Mouse (Mus musculus): ENCODE data around the gene Manbal. TPM values are rescaled to one million over a fixed set of nuclear protein-coding genes. Genes with fewer than 3 reads are reported as not detected.
"Not testable (repeated sequence)": the region's sequence is repeated elsewhere in the genome, so short reads cannot be mapped to it uniquely, and the experiment has no call there.

Gene Manbal
- total RNA-seq, 2 experiments from 2014 or later: 20.7 to 28.3 TPM

- no peak for DNase-seq
- intact Hi-C loops (cut with DNase I; ENCODE audit: low total_unique reads): no loop called here
Observed at GRCm38 (mm10) chr2:157354106-157354505, 13.3 kb upstream of the Manbal start.

- intact Hi-C loops (cut with DNase I; ENCODE audit: low total_unique reads): no loop called here
- DNase-seq: no peak
Observed at GRCm38 (mm10) chr2:157360028-157360427, 7.4 kb upstream of the Manbal start.

DNA sequence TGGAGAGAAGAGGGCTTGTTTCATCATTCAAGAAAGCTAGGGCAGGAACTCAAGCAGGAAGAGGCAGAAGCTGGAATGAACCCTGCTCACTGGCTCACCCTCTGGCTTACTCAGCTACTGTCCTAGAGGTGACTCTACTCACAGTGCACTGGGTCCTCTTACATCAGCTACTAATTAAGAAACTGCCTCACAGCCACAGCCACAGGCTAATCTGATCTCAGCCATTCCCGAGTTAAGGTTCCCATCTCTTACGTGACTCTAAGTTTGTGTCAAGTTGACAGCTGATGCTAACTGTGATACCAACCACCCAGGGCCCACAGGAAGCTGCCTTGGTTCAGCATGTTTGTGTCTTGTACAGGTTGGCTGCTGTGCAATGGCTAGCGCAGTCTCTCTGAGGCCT, 4.4 kb upstream of the Manbal start:
- no peak for DNase-seq
- intact Hi-C loops (cut with DNase I; ENCODE audit: low total_unique reads): no loop called here

DNA sequence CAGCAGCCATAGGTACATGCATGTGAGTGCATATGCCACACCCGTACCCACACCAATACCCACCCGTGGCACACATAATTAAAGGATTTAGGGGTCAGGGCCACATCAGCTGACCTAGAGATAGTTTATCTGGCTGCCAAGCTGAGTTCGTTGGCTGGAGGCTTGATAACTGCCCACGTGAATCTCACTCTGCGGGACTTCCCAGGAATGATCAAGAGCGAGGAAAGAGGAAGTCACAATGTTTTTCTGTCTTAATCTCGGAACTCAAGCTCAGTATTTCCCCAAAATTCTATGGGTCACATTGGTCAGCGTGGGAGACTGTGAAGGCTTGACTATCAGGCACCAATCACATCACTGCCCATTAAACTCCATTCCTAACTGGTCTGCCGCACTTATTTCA, 632 bp upstream of the Manbal start:
- intact Hi-C loops (cut with DNase I; ENCODE audit: low total_unique reads): no loop called here

DNA sequence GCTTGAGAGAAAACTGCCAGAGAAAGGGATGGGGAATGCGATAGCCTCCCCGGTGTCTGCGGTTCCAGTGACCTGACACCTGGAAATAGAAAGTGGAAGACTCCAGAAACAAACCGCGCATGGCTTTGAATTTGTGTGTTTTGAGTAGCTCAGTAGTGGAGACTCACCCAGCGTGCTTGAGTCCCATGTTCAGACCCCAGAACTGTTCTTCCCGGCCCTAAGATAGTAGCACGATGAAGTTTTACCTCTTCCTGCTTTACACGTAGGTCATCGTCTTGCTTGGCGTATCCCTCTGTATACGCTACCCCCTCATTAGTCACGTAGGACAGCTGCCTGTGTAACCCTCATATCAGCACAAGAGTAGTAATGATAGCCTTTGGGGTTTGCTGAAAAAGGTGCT, 597 bp downstream of the Manbal start:
- intact Hi-C loops (cut with DNase I; ENCODE audit: low total_unique reads): no loop called here
- DNase-seq: no peak

More for the DNA sequence above, 632 bp upstream of the Manbal start:
- no peak for DNase-seq

- DNase-seq: peak; percentile 34
- intact Hi-C loops (cut with DNase I; ENCODE audit: low total_unique reads): no loop called here
Observed at GRCm38 (mm10) chr2:157371696-157372095, 4.3 kb downstream of the Manbal start.

DNA sequence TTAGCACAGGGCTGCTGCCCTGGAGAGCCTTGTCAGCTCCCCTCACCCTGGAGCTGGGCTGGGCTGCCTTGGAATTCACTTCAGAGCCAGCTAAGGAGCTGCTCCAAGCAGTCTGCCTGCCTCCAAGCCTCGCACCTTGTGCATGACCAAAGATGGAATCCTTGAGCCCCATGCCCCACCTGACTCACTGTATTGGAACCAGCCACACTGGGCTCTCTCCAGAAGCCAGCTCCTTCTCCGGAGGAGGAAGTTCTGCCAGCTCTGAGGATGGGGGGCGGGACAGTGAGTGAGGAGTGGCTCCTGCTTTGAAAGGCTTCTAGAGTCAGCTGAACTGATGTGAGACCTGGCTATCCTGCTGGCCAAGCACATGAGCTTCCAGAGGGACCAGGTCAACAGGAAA, 6.3 kb downstream of the Manbal start:
- intact Hi-C loops (cut with DNase I; ENCODE audit: low total_unique reads): no loop called here
- peak; percentile 52 for DNase-seq

- intact Hi-C loops (cut with DNase I; ENCODE audit: low total_unique reads): no loop called here
- no peak for DNase-seq
Observed at GRCm38 (mm10) chr2:157375051-157375450, 7.7 kb downstream of the Manbal start.

DNA sequence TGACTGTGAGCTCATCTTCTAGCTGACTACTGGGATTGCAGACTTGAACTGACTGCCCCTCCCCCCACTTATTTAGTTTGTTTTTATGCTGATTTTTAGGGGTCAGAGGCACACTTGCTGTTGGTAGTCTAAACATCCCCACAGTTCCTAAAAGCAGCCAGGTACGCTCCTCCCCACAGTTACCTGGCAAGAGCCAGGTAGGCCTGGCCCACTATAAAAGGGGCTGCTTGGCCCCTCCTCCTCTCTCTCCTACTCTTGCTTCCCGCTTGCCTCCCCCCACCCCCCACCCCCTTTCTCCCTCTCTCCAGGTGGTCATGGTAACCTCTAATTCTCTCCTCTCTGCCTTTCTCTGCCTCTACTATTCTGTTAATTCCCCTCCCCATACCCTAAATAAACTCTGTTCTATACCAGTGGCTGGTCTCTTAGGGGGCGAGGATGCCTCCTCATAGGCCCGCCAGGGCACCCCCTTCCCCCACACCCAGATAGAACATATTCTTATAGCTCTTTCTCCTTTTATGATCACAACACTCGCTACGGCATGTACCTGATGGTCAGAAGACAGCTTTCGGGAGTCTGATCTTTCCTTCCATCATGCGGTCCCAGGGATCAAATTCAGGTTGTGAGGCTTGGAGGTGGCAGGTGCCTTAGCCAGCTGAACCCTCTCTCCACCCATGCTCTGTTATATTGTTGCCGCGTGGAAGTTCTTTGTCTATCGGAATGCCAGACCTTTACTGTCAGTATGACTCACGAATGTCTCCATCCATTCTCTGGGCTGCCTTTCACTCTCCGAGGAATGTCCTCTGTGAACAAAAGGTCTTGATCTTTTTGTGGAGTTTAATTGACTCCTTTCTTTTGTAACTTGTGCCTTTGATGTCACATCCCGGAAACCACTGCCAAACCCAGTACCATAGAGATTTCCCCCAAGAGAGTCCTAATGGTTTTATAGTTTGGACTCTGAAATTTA, 8.7 kb downstream of the Manbal start:
- no peak for DNase-seq
- intact Hi-C loops (cut with DNase I; ENCODE audit: low total_unique reads): no loop called here

- no peak for DNase-seq
- intact Hi-C loops (cut with DNase I; ENCODE audit: low total_unique reads): no loop called here
Observed at GRCm38 (mm10) chr2:157376995-157377394, 9.6 kb downstream of the Manbal start.

GRCm38 (mm10) chr2:157384836-157385235, 17.4 kb downstream of the Manbal start:
- intact Hi-C loops (cut with DNase I; ENCODE audit: low total_unique reads): no loop called here
- no peak for DNase-seq

- DNase-seq; intact Hi-C loops (cut with DNase I; ENCODE audit: low total_unique reads): not testable (repeated sequence)
Observed at GRCm38 (mm10) chr2:157388901-157389590, 21.7 kb downstream of the Manbal start.

- intact Hi-C loops (cut with DNase I; ENCODE audit: low total_unique reads): no loop called here
- DNase-seq: no peak
Observed at GRCm38 (mm10) chr2:157389591-157389921, 22.2 kb downstream of the Manbal start.

DNA sequence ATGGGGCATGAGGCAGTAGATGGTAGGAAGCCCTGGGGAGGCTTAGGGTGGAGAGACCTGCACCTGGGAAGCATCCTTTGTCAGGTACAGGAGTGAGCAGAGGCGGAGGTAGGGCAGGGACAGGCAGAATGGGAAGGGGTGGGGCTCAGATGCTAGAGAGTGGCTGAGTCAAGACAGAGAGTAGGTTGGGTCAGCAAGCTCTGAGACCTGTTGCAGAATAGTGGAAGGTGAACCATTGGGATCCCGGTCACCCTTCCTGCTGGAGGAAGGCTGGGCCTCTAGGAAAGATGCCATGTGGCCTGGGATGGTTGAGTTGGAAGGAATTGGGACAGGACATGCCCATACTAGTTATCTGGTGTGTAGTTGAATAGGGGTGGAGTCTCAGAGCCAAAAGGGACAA, 24.9 kb downstream of the Manbal start:
- intact Hi-C loops (cut with DNase I; ENCODE audit: low total_unique reads): no loop called here
- DNase-seq: no peak

GRCm38 (mm10) chr2:157393549-157393948, 26.2 kb downstream of the Manbal start:
- no peak for DNase-seq
- intact Hi-C loops (cut with DNase I; ENCODE audit: low total_unique reads): no loop called here

DNA sequence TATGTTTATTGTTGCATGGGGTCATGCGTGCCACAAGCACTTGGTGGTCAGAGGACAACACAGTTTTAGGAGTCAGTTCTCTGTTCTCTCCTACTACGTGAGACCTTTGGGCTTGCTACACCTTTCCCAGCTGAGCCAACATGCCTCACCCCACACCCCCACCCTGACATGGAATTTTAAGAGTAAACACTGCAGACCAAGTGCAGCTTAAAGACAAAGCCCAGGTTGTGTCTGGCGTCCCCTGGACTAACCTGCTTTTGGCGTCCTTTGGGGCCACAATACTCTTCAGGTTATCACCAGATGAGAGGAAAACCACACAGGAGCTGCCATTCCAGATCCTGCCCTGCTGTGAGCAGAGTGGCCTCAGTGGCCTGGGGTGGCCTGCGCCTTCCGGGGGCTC, 27.5 kb downstream of the Manbal start:
- intact Hi-C loops (cut with DNase I; ENCODE audit: low total_unique reads): no loop called here
- DNase-seq: no peak

- intact Hi-C loops (cut with DNase I; ENCODE audit: low total_unique reads): no loop called here
- no peak for DNase-seq
Observed at GRCm38 (mm10) chr2:157395371-157395770, 28.0 kb downstream of the Manbal start.

DNA sequence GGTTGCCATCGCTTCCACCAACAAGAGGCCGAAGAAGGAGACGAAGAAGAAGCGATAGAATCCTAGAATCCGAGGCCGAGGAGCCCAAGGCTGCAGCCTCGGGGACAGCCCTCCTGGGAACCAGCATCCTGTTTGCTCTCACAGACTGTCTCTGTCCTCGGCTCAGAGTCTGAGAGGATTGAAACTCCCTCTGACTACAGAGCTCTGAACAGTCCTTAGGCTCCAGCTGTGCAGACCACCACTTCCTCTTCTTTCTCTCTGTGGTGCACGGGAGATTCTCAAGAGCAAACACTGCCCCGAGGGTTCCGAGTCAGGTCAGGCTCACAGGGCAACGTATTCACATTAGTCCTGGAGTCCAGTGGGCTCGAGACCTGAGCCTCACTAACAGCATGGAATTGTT, 28.6 kb downstream of the Manbal start:
- intact Hi-C loops (cut with DNase I; ENCODE audit: low total_unique reads): no loop called here

DNA sequence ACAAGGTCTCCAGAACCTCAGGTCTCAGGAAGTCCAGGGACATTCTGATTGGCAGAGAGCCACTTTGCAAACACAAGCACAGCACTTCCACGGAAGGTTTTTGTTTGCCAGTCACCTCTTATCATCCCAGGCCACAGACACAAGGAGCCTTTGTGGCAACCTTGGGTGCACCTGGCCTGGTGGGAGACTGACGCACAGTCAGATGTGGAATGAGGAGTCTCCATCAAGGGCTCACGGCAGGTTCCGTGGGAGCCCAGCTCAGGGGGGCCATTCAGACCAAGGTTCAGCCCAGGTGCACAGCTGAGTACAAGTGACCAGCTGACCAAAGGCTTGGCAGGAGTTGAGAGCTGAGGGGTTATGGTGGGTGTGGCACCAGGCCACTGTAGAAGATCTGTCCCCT, 30.0 kb downstream of the Manbal start:
- intact Hi-C loops (cut with DNase I; ENCODE audit: low total_unique reads): no loop called here
- DNase-seq: no peak

More for the DNA sequence above, 28.6 kb downstream of the Manbal start:
- DNase-seq: no peak

- intact Hi-C loops (cut with DNase I; ENCODE audit: low total_unique reads): no loop called here
- no peak for DNase-seq
Observed at GRCm38 (mm10) chr2:157398539-157398938, 31.1 kb downstream of the Manbal start.

- intact Hi-C loops (cut with DNase I; ENCODE audit: low total_unique reads): no loop called here
Observed at GRCm38 (mm10) chr2:157399797-157400196, 32.4 kb downstream of the Manbal start.

More at GRCm38 (mm10) chr2:157399797-157400196, 32.4 kb downstream of the Manbal start:
- DNase-seq: no peak

All from gastrocnemius, postnatal 14 days (tissue).